Comparison of ENCODE assay signal across 23 mouse cellular contexts in genomic region chr6:148574742-148575453, GRCm38 (mm10).
DNase-seq lines count a peak whose midpoint lies in the region; ATAC-seq and TF ChIP-seq lines count a peak whose summit lies in the region.
"Had no signal": no experiment of that assay in that cellular context is flagged by ENCODE, and none has a peak within 500 bp of the region (broad histone marks: within the 10 kb centered on the region; RNA-seq: fewer than 3 reads in every experiment).

No protein-coding gene starts in this region.

- H3K4me2 ChIP-seq in embryonic facial prominence, embryonic 14.5 days (ENCODE audit: low read depth, low read length) = no peak overlapping the region
- H3K4me2 ChIP-seq in hindbrain, embryonic 14.5 days (replicated peaks) = no peak overlapping the region
- no peak overlapping the region for H3K4me2 ChIP-seq in hindbrain, postnatal 0 days (ENCODE audit: low read depth, low read length)
- H3K4me2 ChIP-seq in midbrain, embryonic 15.5 days = no peak overlapping the region
- no peak overlapping the region for H3K4me2 ChIP-seq in midbrain, embryonic 11.5 days
- H3K4me2 ChIP-seq: embryonic facial prominence, embryonic 12.5 days; forebrain, embryonic 13.5 days; heart, embryonic 13.5 days had no signal

- no peak overlapping the region for H3K4me3 ChIP-seq in embryonic facial prominence, embryonic 14.5 days (ENCODE audit: low read depth, low read length)
- H3K4me3 ChIP-seq in embryonic facial prominence, embryonic 10.5 days = no peak overlapping the region
- H3K4me3 ChIP-seq in hindbrain, embryonic 14.5 days (replicated peaks; ENCODE audit: low read length) = no peak overlapping the region
- H3K4me3 ChIP-seq in hindbrain, postnatal 0 days (ENCODE audit: low read length) = no peak overlapping the region
- H3K4me3 ChIP-seq in midbrain, embryonic 15.5 days = no peak overlapping the region
- no peak overlapping the region for H3K4me3 ChIP-seq in midbrain, embryonic 11.5 days (ENCODE audit: low read depth, low read length)
- H3K4me3 ChIP-seq: embryonic facial prominence, embryonic 12.5 days; forebrain, embryonic 13.5 days; heart, embryonic 13.5 days had no signal

- DNase-seq in embryonic facial prominence, embryonic 14.5 days (ENCODE audit: low spot score) = peak; percentile 30
- DNase-seq in embryonic facial prominence, embryonic 10.5 days (ENCODE audit: low spot score) = no peak
- DNase-seq in hindbrain, embryonic 14.5 days (ENCODE audit: low spot score) = peak; percentile 49
- no peak for DNase-seq in hindbrain, postnatal 0 days (ENCODE audit: low spot score)
- no peak for DNase-seq in midbrain, embryonic 11.5 days (ENCODE audit: low spot score, missing footprints)
- DNase-seq in brain, embryonic 14.5 days (ENCODE audit: low read depth) = peak; percentile 59
- DNase-seq: adrenal gland, adult 8-10 months; adrenal gland, postnatal 36 days; B cell, adult 2 months; cerebellum, adult 11 months; cerebellum, adult 8-10 months; cerebellum, postnatal 14 days; embryo, embryonic 11 days; forebrain, postnatal 0 days; gastrocnemius, postnatal 25 days; heart, postnatal 4 days had no signal

- no peak overlapping the region for H3K27ac ChIP-seq in embryonic facial prominence, embryonic 14.5 days (replicated peaks; ENCODE audit: low read depth, low read length)
- H3K27ac ChIP-seq in embryonic facial prominence, embryonic 10.5 days (replicated peaks) = no peak overlapping the region
- no peak overlapping the region for H3K27ac ChIP-seq in hindbrain, embryonic 14.5 days
- no peak overlapping the region for H3K27ac ChIP-seq in hindbrain, postnatal 0 days
- no peak overlapping the region for H3K27ac ChIP-seq in midbrain, embryonic 15.5 days
- no peak overlapping the region for H3K27ac ChIP-seq in midbrain, embryonic 11.5 days (ENCODE audit: low read depth, low read length)
- H3K27ac ChIP-seq: embryonic facial prominence, embryonic 12.5 days; forebrain, embryonic 13.5 days; heart, embryonic 13.5 days had no signal

- no peaks in the 10 kb centered on the region for H3K9me3 ChIP-seq in embryonic facial prominence, embryonic 14.5 days (ENCODE audit: control insufficient read depth, low read length)
- no peaks in the 10 kb centered on the region for H3K9me3 ChIP-seq in embryonic facial prominence, embryonic 10.5 days
- H3K9me3 ChIP-seq in hindbrain, embryonic 14.5 days (ENCODE audit: control insufficient read depth, low read length) = no peaks in the 10 kb centered on the region
- no peaks in the 10 kb centered on the region for H3K9me3 ChIP-seq in hindbrain, postnatal 0 days (ENCODE audit: low read length)
- H3K9me3 ChIP-seq in midbrain, embryonic 15.5 days = no peaks in the 10 kb centered on the region
- no peaks in the 10 kb centered on the region for H3K9me3 ChIP-seq in midbrain, embryonic 11.5 days (ENCODE audit: control insufficient read depth, low read length)
- H3K9me3 ChIP-seq: embryonic facial prominence, embryonic 12.5 days; forebrain, embryonic 13.5 days; G1E; heart, embryonic 13.5 days had no signal

- H3K36me3 ChIP-seq in embryonic facial prominence, embryonic 14.5 days (ENCODE audit: control insufficient read depth, insufficient read depth, low read length) = no peaks in the 10 kb centered on the region
- H3K36me3 ChIP-seq in embryonic facial prominence, embryonic 10.5 days (replicated peaks) = no peaks in the 10 kb centered on the region
- no peaks in the 10 kb centered on the region for H3K36me3 ChIP-seq in hindbrain, embryonic 14.5 days (replicated peaks; ENCODE audit: control insufficient read depth, insufficient read depth)
- H3K36me3 ChIP-seq in hindbrain, postnatal 0 days (ENCODE audit: insufficient read depth, low read length) = no peaks in the 10 kb centered on the region
- H3K36me3 ChIP-seq in midbrain, embryonic 15.5 days (replicated peaks) = no peaks in the 10 kb centered on the region
- H3K36me3 ChIP-seq in midbrain, embryonic 11.5 days (ENCODE audit: control insufficient read depth, insufficient read depth, low read length) = no peaks in the 10 kb centered on the region
- H3K36me3 ChIP-seq: embryonic facial prominence, embryonic 12.5 days; G1E; heart, embryonic 13.5 days had no signal

- no peak for ATAC-seq in embryonic facial prominence, embryonic 14.5 days (ENCODE audit: low read depth)
- ATAC-seq in hindbrain, embryonic 14.5 days (ENCODE audit: low FRiP score) = peak; percentile 37; the same call in 1 of the 2 replicates
- ATAC-seq in hindbrain, postnatal 0 days = no peak
- ATAC-seq in midbrain, embryonic 15.5 days (replicated peaks) = 0 out of 2 replicates have a peak, but pooled peaks have one; percentile 65
- no peak for ATAC-seq in midbrain, embryonic 11.5 days (ENCODE audit: low FRiP score)
- ATAC-seq in erythroid progenitor cell, adult 5-6 weeks (replicated peaks; ENCODE audit: low FRiP score, poor library complexity, severe bottlenecking) = no peak
- ATAC-seq: CD4-positive, CD25-positive, alpha-beta regulatory T cell, adult 4 months; forebrain, embryonic 13.5 days; forebrain, postnatal 0 days had no signal

- no peaks in the 10 kb centered on the region for H3K27me3 ChIP-seq in embryonic facial prominence, embryonic 14.5 days (replicated peaks; ENCODE audit: control insufficient read depth, insufficient read depth, low read length)
- H3K27me3 ChIP-seq in embryonic facial prominence, embryonic 10.5 days (replicated peaks; ENCODE audit: low read depth, poor library complexity, severe bottlenecking) = no peaks in the 10 kb centered on the region
- H3K27me3 ChIP-seq in hindbrain, embryonic 14.5 days (ENCODE audit: control insufficient read depth, insufficient read depth, low read length) = no peaks in the 10 kb centered on the region
- H3K27me3 ChIP-seq in hindbrain, postnatal 0 days (ENCODE audit: insufficient read depth, low read length) = no peaks in the 10 kb centered on the region
- no peaks in the 10 kb centered on the region for H3K27me3 ChIP-seq in midbrain, embryonic 15.5 days (replicated peaks)
- H3K27me3 ChIP-seq in midbrain, embryonic 11.5 days (ENCODE audit: control insufficient read depth, insufficient read depth, low read length) = no peaks in the 10 kb centered on the region
- H3K27me3 ChIP-seq: embryonic facial prominence, embryonic 12.5 days; forebrain, embryonic 13.5 days; heart, embryonic 13.5 days had no signal

- no peak for TF ChIP-seq POLR2A in brain, embryonic 14.5 days (IDR thresholded peaks at IDR 0.05; ENCODE audit: borderline replicate concordance, extremely low read depth, insufficient read depth, insufficient read length, poor library complexity, severe bottlenecking)

- H3K4me1 ChIP-seq in embryonic facial prominence, embryonic 14.5 days (ENCODE audit: control insufficient read depth, insufficient read depth, low read length) = no peaks in the 10 kb centered on the region
- H3K4me1 ChIP-seq in embryonic facial prominence, embryonic 10.5 days = no peaks in the 10 kb centered on the region
- no peaks in the 10 kb centered on the region for H3K4me1 ChIP-seq in hindbrain, embryonic 14.5 days (replicated peaks; ENCODE audit: control insufficient read depth, insufficient read depth, low read length)
- H3K4me1 ChIP-seq in hindbrain, postnatal 0 days (ENCODE audit: insufficient read depth, low read length) = no peaks in the 10 kb centered on the region
- H3K4me1 ChIP-seq in midbrain, embryonic 15.5 days = no peaks in the 10 kb centered on the region
- no peaks in the 10 kb centered on the region for H3K4me1 ChIP-seq in midbrain, embryonic 11.5 days (ENCODE audit: control insufficient read depth, insufficient read depth, low read length)

- no peak overlapping the region for H3K9ac ChIP-seq in embryonic facial prominence, embryonic 14.5 days (ENCODE audit: low read depth, low read length)
- no peak overlapping the region for H3K9ac ChIP-seq in hindbrain, embryonic 14.5 days
- H3K9ac ChIP-seq in hindbrain, postnatal 0 days (replicated peaks; ENCODE audit: low read length) = no peak overlapping the region
- H3K9ac ChIP-seq in midbrain, embryonic 15.5 days = no peak overlapping the region
- H3K9ac ChIP-seq in midbrain, embryonic 11.5 days (ENCODE audit: low read length) = no peak overlapping the region
- H3K9ac ChIP-seq: embryonic facial prominence, embryonic 12.5 days; forebrain, embryonic 13.5 days; forebrain, postnatal 0 days; heart, embryonic 13.5 days had no signal

- TF ChIP-seq CTCF in hindbrain, postnatal 0 days (IDR thresholded peaks at IDR 0.05; ENCODE audit: low read depth) = no peak
- TF ChIP-seq CTCF in brain, embryonic 14.5 days (IDR thresholded peaks at IDR 0.05; ENCODE audit: borderline replicate concordance, extremely low read depth, insufficient read depth, insufficient read length) = no peak

- 81% methylated on average over 7 of the region's 7 CpGs for WGBS in embryonic facial prominence, embryonic 14.5 days
- WGBS in embryonic facial prominence, embryonic 10.5 days = 89% methylated on average over 7 of the region's 7 CpGs
- 62% methylated on average over 7 of the region's 7 CpGs for WGBS in hindbrain, embryonic 14.5 days
- WGBS in hindbrain, postnatal 0 days = 67% methylated on average over 7 of the region's 7 CpGs
- 57% methylated on average over 7 of the region's 7 CpGs for WGBS in midbrain, embryonic 15.5 days
- WGBS in midbrain, embryonic 11.5 days = 81% methylated on average over 7 of the region's 7 CpGs

Comparison
In these comparisons a context has a peak if more than half of its experiments do, and no peak if none do; other contexts are left out.
1. ATAC-seq: peak in hindbrain, embryonic 14.5 days (single experiment) and midbrain, embryonic 15.5 days (single experiment); none in embryonic facial prominence, embryonic 14.5 days (single experiment), hindbrain, postnatal 0 days (single experiment), midbrain, embryonic 11.5 days (single experiment) and erythroid progenitor cell, adult 5-6 weeks (single experiment).
2. DNase-seq: peak in embryonic facial prominence, embryonic 14.5 days (single experiment), hindbrain, embryonic 14.5 days (single experiment) and brain, embryonic 14.5 days (single experiment); none in embryonic facial prominence, embryonic 10.5 days (single experiment), hindbrain, postnatal 0 days (single experiment) and midbrain, embryonic 11.5 days (single experiment).